Mouse (Mus musculus): ENCODE measurements around the gene Spata21. TPM values are rescaled to one million over a fixed set of nuclear protein-coding genes. Genes with fewer than 3 reads are reported as not detected.

Gene Spata21
- polyA plus RNA-seq, 1 experiment from 2014 or later: 0.51 TPM

DNA sequence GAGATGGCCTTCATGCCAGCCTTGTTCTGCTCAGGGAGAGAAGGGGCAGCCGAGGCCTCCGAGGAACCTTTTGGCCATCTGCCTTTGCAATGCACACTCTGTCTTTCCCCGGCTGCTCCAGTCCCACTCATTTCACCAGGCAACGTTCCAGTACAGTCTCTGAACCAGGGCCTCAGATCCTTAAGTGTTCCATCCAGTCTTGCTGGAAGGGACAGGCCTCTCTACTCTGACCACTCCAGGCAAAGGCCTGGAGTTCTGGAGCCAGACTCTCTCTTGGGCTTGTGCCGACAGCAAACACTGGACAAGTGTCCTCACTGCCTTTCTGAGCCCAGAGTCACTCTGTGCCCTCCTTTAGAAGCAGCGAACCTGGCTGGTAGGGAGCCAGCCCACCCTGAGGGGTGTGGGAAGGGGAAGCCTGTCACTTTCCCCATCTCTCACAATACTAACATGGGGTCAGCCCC is 26.4 kb downstream of the Spata21 start:
- peaks cover 9% of the 10 kb centered on the region for H3K4me1 ChIP-seq (replicated peaks; ENCODE audit: control insufficient read depth, insufficient read depth, low read length)
- H3K4me2 ChIP-seq (ENCODE audit: low read depth, low read length): no peak overlapping the region
- no peaks in the 10 kb centered on the region for H3K27me3 ChIP-seq (ENCODE audit: control insufficient read depth, insufficient read depth, low read depth, low read length)
- WGBS: 52% methylated on average over 6 of the region's 6 CpGs
- ATAC-seq (ENCODE audit: low read depth): peak; percentile 64
- H3K4me3 ChIP-seq (ENCODE audit: low read length): no peak overlapping the region
- peaks cover 42% of the 10 kb centered on the region for H3K36me3 ChIP-seq (ENCODE audit: control insufficient read depth, insufficient read depth, low read length)
- H3K27ac ChIP-seq (ENCODE audit: low read length): peak overlapping the region; percentile 95
- no peaks in the 10 kb centered on the region for H3K9me3 ChIP-seq (ENCODE audit: control insufficient read depth, low read length)
- peak overlapping the region; percentile 39 for H3K9ac ChIP-seq (ENCODE audit: low read length)

- Histone ChIP-seq H3K27me3 (ENCODE audit: control insufficient read depth, insufficient read depth, low read depth, low read length) (no peaks in the 10 kb centered on the region), H3K4me3 (ENCODE audit: low read length) (no peak overlapping the region), H3K36me3 (ENCODE audit: control insufficient read depth, insufficient read depth, low read length) (peaks cover 42% of the 10 kb centered on the region), H3K9ac (ENCODE audit: low read length) (no peak overlapping the region), H3K4me1 (replicated peaks; ENCODE audit: control insufficient read depth, insufficient read depth, low read length) (peaks cover 9% of the 10 kb centered on the region), H3K4me2 (ENCODE audit: low read depth, low read length) (no peak overlapping the region), H3K27ac (ENCODE audit: low read length) (peak overlapping the region; percentile 7; the same call in 1 of the 2 replicates), H3K9me3 (ENCODE audit: control insufficient read depth, low read length) (no peaks in the 10 kb centered on the region)
- 81% methylated on average over 8 of the region's 8 CpGs for WGBS
- ATAC-seq (ENCODE audit: low read depth): no peak
These were observed 27.3 kb downstream of the Spata21 start for GRCm38 (mm10) chr4:141115398-141115797.

GRCm38 (mm10) chr4:141118691-141119090 is 30.6 kb downstream of the Spata21 start:
- peaks cover 25% of the 10 kb centered on the region for H3K36me3 ChIP-seq (ENCODE audit: control insufficient read depth, insufficient read depth, low read length)
- no peak overlapping the region for H3K4me2 ChIP-seq (ENCODE audit: low read depth, low read length)
- H3K9ac ChIP-seq (ENCODE audit: low read length): no peak overlapping the region
- no peak for ATAC-seq (ENCODE audit: low read depth)
- no peak overlapping the region for H3K27ac ChIP-seq (ENCODE audit: low read length)
- H3K4me1 ChIP-seq (replicated peaks; ENCODE audit: control insufficient read depth, insufficient read depth, low read length): peaks cover 18% of the 10 kb centered on the region
- H3K27me3 ChIP-seq (ENCODE audit: control insufficient read depth, insufficient read depth, low read depth, low read length): no peaks in the 10 kb centered on the region
- WGBS: 59% methylated on average over 4 of the region's 4 CpGs
- H3K4me3 ChIP-seq (ENCODE audit: low read length): no peak overlapping the region
- H3K9me3 ChIP-seq (ENCODE audit: control insufficient read depth, low read length): no peaks in the 10 kb centered on the region

- Histone ChIP-seq H3K9me3 (ENCODE audit: control insufficient read depth, low read length) (no peaks in the 10 kb centered on the region), H3K27me3 (ENCODE audit: control insufficient read depth, insufficient read depth, low read depth, low read length) (no peaks in the 10 kb centered on the region), H3K27ac (ENCODE audit: low read length) (no peak overlapping the region), H3K4me3 (ENCODE audit: low read length) (no peak overlapping the region), H3K4me1 (replicated peaks; ENCODE audit: control insufficient read depth, insufficient read depth, low read length) (peaks cover 11% of the 10 kb centered on the region; the same call in 1 of the 2 replicates), H3K4me2 (ENCODE audit: low read depth, low read length) (no peak overlapping the region), H3K36me3 (ENCODE audit: control insufficient read depth, insufficient read depth, low read length) (peaks cover 20% of the 10 kb centered on the region), H3K9ac (ENCODE audit: low read length) (no peak overlapping the region)
- peak; percentile 57; the same call in 1 of the 2 replicates for ATAC-seq (ENCODE audit: low read depth)
- 20% methylated on average over 11 of the region's 11 CpGs for WGBS
These were observed 32.6 kb downstream of the Spata21 start for GRCm38 (mm10) chr4:141120700-141121099.

- no peak overlapping the region for H3K27ac ChIP-seq (ENCODE audit: low read length)
- H3K36me3 ChIP-seq (ENCODE audit: control insufficient read depth, insufficient read depth, low read length): peaks cover 5% of the 10 kb centered on the region
- H3K9ac ChIP-seq (ENCODE audit: low read length): no peak overlapping the region
- H3K4me2 ChIP-seq (ENCODE audit: low read depth, low read length): no peak overlapping the region
- peaks cover 14% of the 10 kb centered on the region; the same call in 1 of the 2 replicates for H3K4me1 ChIP-seq (replicated peaks; ENCODE audit: control insufficient read depth, insufficient read depth, low read length)
- H3K4me3 ChIP-seq (ENCODE audit: low read length): no peak overlapping the region
- no peak for ATAC-seq (ENCODE audit: low read depth)
- no peaks in the 10 kb centered on the region for H3K9me3 ChIP-seq (ENCODE audit: control insufficient read depth, low read length)
- H3K27me3 ChIP-seq (ENCODE audit: control insufficient read depth, insufficient read depth, low read depth, low read length): no peaks in the 10 kb centered on the region
- WGBS: 65% methylated on average over 7 of the region's 7 CpGs
These were observed 34.5 kb downstream of the Spata21 start for GRCm38 (mm10) chr4:141122663-141123062.

DNA sequence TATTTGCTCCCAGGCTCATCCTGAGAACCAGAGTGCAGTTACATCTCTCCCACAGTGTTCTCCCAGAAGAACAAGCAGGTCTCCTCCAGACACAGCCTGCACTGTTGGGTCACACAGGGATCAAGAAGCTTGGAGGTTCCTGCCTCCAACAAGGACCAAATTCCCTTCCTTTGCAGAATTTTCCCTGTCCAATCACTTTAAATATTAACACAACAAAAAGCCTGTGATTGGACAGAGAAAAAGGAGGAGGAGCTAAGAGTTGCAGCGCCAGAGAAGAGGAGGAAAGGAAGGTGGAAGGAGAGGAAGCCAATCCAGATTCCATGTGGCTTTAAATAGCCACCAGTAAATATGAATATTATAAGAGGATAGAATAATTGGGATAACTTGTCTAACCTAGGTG is 34.9 kb downstream of the Spata21 start:
- Histone ChIP-seq H3K4me3 (ENCODE audit: low read length) (no peak overlapping the region), H3K9ac (ENCODE audit: low read length) (no peak overlapping the region), H3K9me3 (ENCODE audit: control insufficient read depth, low read length) (no peaks in the 10 kb centered on the region), H3K36me3 (ENCODE audit: control insufficient read depth, insufficient read depth, low read length) (peaks cover 4% of the 10 kb centered on the region), H3K27me3 (ENCODE audit: control insufficient read depth, insufficient read depth, low read depth, low read length) (no peaks in the 10 kb centered on the region), H3K4me1 (replicated peaks; ENCODE audit: control insufficient read depth, insufficient read depth, low read length) (peaks cover 14% of the 10 kb centered on the region; the same call in 1 of the 2 replicates), H3K4me2 (ENCODE audit: low read depth, low read length) (no peak overlapping the region), H3K27ac (ENCODE audit: low read length) (no peak overlapping the region)
- 15% methylated on average over 1 of the region's 1 CpGs for WGBS
- no peak for ATAC-seq (ENCODE audit: low read depth)

GRCm38 (mm10) chr4:141129190-141129710 is 41.1 kb downstream of the Spata21 start:
- Histone ChIP-seq H3K9me3 (ENCODE audit: control insufficient read depth, low read length) (no peaks in the 10 kb centered on the region), H3K36me3 (ENCODE audit: control insufficient read depth, insufficient read depth, low read length) (no peaks in the 10 kb centered on the region), H3K4me3 (ENCODE audit: low read length) (no peak overlapping the region), H3K9ac (ENCODE audit: low read length) (no peak overlapping the region; the same call in 1 of the 2 replicates), H3K27ac (ENCODE audit: low read length) (peak overlapping the region; percentile 67), H3K27me3 (ENCODE audit: control insufficient read depth, insufficient read depth, low read depth, low read length) (no peaks in the 10 kb centered on the region), H3K4me2 (ENCODE audit: low read depth, low read length) (no peak overlapping the region), H3K4me1 (replicated peaks; ENCODE audit: control insufficient read depth, insufficient read depth, low read length) (peaks cover 48% of the 10 kb centered on the region)
- WGBS: 39% methylated on average over 6 of the region's 6 CpGs
- peak; percentile 15; the same call in 1 of the 2 replicates for ATAC-seq (ENCODE audit: low read depth)

- Histone ChIP-seq H3K27me3 (ENCODE audit: control insufficient read depth, insufficient read depth, low read depth, low read length) (no peaks in the 10 kb centered on the region), H3K36me3 (ENCODE audit: control insufficient read depth, insufficient read depth, low read length) (no peaks in the 10 kb centered on the region), H3K4me3 (ENCODE audit: low read length) (no peak overlapping the region), H3K4me2 (ENCODE audit: low read depth, low read length) (no peak overlapping the region), H3K9ac (ENCODE audit: low read length) (peak overlapping the region; percentile 27), H3K27ac (ENCODE audit: low read length) (peak overlapping the region; percentile 97), H3K4me1 (replicated peaks; ENCODE audit: control insufficient read depth, insufficient read depth, low read length) (peaks cover 60% of the 10 kb centered on the region), H3K9me3 (ENCODE audit: control insufficient read depth, low read length) (no peaks in the 10 kb centered on the region)
- 56% methylated on average over 6 of the region's 6 CpGs for WGBS
- 0 out of 2 replicates have a peak, but pooled peaks have one; percentile 2 for ATAC-seq (ENCODE audit: low read depth)
These were observed 42.7 kb downstream of the Spata21 start for GRCm38 (mm10) chr4:141130704-141131342.

DNA sequence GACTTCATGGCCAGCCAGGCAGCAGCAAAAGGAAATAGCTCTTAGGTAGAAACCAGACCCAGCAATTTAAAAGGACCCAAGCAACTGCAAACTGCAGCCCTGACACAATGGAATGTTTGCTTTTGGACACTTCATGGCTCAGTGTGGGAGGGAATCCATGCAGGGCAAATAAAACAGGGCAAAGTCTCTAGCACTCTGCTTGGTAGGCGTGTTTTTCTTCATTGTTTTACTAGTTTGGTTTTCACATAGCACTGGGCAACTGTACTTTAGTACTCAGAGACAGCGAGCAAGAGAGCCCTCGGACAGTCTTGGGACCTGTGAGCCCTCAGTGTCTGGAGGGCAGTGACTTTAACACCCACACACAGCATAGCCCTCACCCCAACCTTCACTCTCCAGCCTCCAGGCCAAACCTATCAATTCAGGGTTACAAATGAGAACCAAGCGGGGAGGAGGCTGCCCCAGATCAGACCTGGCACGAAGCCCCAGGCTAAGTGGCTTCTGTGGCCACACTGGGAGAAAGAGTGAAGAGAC is 43.5 kb downstream of the Spata21 start:
- WGBS: 31% methylated on average over 5 of the region's 5 CpGs
- peaks cover 65% of the 10 kb centered on the region for H3K4me1 ChIP-seq (replicated peaks; ENCODE audit: control insufficient read depth, insufficient read depth, low read length)
- H3K4me3 ChIP-seq (ENCODE audit: low read length): no peak overlapping the region
- peak overlapping the region; percentile 43 for H3K9ac ChIP-seq (ENCODE audit: low read length)
- H3K27me3 ChIP-seq (ENCODE audit: control insufficient read depth, insufficient read depth, low read depth, low read length): no peaks in the 10 kb centered on the region
- peak overlapping the region; percentile 97 for H3K27ac ChIP-seq (ENCODE audit: low read length)
- peak; percentile 81 for ATAC-seq (ENCODE audit: low read depth)
- H3K4me2 ChIP-seq (ENCODE audit: low read depth, low read length): peak overlapping the region; percentile 38
- H3K9me3 ChIP-seq (ENCODE audit: control insufficient read depth, low read length): no peaks in the 10 kb centered on the region
- no peaks in the 10 kb centered on the region for H3K36me3 ChIP-seq (ENCODE audit: control insufficient read depth, insufficient read depth, low read length)

All from lung, embryonic 16.5 days (tissue).